Mouse (Mus musculus): ENCODE measurements around the gene Gm21953.
"Not testable (repeated sequence)": the region's sequence is repeated elsewhere in the genome, so short reads cannot be mapped to it uniquely, and the experiment has no call there.

Gm21953 gene

GRCm38 (mm10) chr4:42293967-42294366 lies at the start of gene Gm21953:
Gm21953 (plus strand) TSS chr4:42294267.
- not testable (repeated sequence) for DNase-seq (ENCODE audit: low read depth, low spot score)

DNA sequence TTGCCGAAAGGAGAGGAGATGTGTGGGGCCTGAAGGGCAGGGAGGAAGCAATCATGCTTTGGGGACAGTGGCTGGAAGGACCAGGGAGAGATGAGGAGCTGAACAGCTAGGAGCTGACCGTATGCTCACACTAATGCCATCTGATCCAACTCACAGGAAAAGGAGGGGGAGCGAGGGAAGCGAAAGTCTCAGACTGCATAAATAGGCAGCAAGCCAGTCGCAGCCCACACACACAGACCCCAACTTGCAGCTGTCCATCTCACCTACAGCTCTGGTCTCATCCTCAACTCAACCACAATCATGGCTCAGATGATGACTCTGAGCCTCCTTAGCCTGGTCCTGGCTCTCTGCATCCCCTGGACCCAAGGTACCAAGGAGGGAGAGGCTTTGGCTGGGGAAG lies 38.6 kb upstream of the Gm21953 start, which contains the start of gene Ccl21b:
Gene Ccl21b, plus strand, starts transcription at position 301 of the 400 bp plus-strand sequence.
- not testable (repeated sequence) for DNase-seq (ENCODE audit: low read depth, low spot score)

DNA sequence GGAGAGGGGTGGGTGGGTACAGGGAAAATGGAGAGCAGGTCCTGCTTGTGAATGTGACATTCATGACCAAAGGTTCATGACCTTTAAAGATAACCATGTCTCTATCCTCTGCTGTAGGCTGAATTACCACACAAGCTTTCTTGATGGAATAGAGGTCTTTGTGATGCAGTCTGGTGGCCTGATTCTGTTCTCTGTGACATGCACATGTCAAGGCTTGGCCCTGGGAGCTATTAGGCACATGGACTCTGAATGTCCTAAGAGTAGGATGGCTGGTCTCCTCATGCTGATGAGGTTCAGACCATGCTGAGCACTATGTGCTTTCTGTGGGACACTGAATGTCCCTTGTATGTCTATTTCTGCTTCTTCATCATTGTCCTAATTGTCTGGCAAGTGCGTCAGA lies 24.0 kb downstream of the Gm21953 start, which contains the start of gene Fam205a3:
Gene Fam205a3, plus strand, starts transcription at position 301 of the 400 bp plus-strand sequence.
- DNase-seq (ENCODE audit: low read depth, low spot score): not testable (repeated sequence)

Measured in forelimb bud, embryonic 11.5 days (tissue).